ENCODE assay signal across 8 mouse cellular contexts in the genomic region with DNA sequence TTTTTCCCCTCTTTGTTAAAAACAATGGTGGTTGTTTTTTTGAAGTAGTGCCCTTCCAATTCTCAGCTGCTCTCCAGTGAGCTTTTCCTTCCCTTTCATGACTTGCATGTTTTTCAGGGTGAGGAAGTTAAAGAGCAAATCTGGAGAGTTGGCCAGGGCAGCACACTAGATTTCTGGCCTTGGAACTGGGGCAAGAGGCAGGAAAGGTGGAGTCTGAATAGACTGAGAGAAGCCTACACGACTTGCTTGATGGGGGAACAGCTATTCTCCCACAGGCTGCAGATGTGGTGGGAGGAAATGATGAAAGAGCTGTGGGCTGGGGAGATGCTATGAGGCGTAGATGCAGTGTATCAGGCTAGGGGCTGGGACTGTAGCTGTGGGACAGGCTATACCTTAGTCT. TPM values are rescaled to one million over a fixed set of nuclear protein-coding genes. Genes with fewer than 3 reads are reported as not detected.
A peak's percentile ranks its signal among the peaks of the same experiment; 100 is the strongest.
DNase-seq lines count a peak whose midpoint lies in the region; ATAC-seq and TF ChIP-seq lines count a peak whose summit lies in the region.

No protein-coding gene starts in this region.

- ATAC-seq in hindbrain, postnatal 0 days = no peak
- ATAC-seq in hindbrain, embryonic 16.5 days = no peak
- ATAC-seq in monocyte, adult 5-6 weeks (replicated peaks; ENCODE audit: insufficient number of reproducible peaks, low FRiP score, low TSS enrichment, poor library complexity, severe bottlenecking) = peak; percentile 90
- ATAC-seq in forebrain, embryonic 16.5 days = no peak

- peak overlapping the region; percentile 17; the same call in 1 of the 2 replicates for H3K27ac ChIP-seq in hindbrain, postnatal 0 days
- no peak overlapping the region; the same call in 1 of the 2 replicates for H3K27ac ChIP-seq in hindbrain, embryonic 16.5 days (ENCODE audit: low read depth, low read length)
- H3K27ac ChIP-seq in forebrain, embryonic 16.5 days (ENCODE audit: low read length) = no peak overlapping the region

- no peak overlapping the region for H3K4me3 ChIP-seq in hindbrain, postnatal 0 days (ENCODE audit: low read length)
- H3K4me3 ChIP-seq in hindbrain, embryonic 16.5 days (ENCODE audit: low read length) = no peak overlapping the region
- no peak overlapping the region for H3K4me3 ChIP-seq in forebrain, embryonic 16.5 days (replicated peaks; ENCODE audit: low read length)

- no peak for DNase-seq in hindbrain, postnatal 0 days (ENCODE audit: low spot score)
- DNase-seq in gastrocnemius, postnatal 14 days = peak; percentile 17
- peak; percentile 33 for DNase-seq in kidney, adult 9 months
- no peak for DNase-seq in cerebellum, adult 18-20 months
- no peak for DNase-seq in cerebellum, postnatal 14 days

- TF ChIP-seq CTCF in hindbrain, postnatal 0 days (IDR thresholded peaks at IDR 0.05; ENCODE audit: low read depth) = no peak

- H3K36me3 ChIP-seq in hindbrain, postnatal 0 days (ENCODE audit: insufficient read depth, low read length) = no peaks in the 10 kb centered on the region
- no peaks in the 10 kb centered on the region for H3K36me3 ChIP-seq in hindbrain, embryonic 16.5 days (ENCODE audit: control insufficient read depth, insufficient read depth, low read length)
- H3K36me3 ChIP-seq in forebrain, embryonic 16.5 days (ENCODE audit: control insufficient read depth, insufficient read depth) = no peaks in the 10 kb centered on the region

- H3K27me3 ChIP-seq in hindbrain, postnatal 0 days (ENCODE audit: insufficient read depth, low read length) = no peaks in the 10 kb centered on the region
- H3K27me3 ChIP-seq in hindbrain, embryonic 16.5 days (replicated peaks; ENCODE audit: control insufficient read depth, insufficient read depth, low read length) = no peaks in the 10 kb centered on the region
- H3K27me3 ChIP-seq in forebrain, embryonic 16.5 days (replicated peaks; ENCODE audit: control insufficient read depth, insufficient read depth, low read length) = no peaks in the 10 kb centered on the region

- no peak overlapping the region for H3K4me2 ChIP-seq in hindbrain, postnatal 0 days (ENCODE audit: low read depth, low read length)
- no peak overlapping the region for H3K4me2 ChIP-seq in hindbrain, embryonic 16.5 days (ENCODE audit: low read length)
- H3K4me2 ChIP-seq in forebrain, embryonic 16.5 days (ENCODE audit: low read length) = no peak overlapping the region

- intact Hi-C loops in gastrocnemius, postnatal 14 days (cut with DNase I; ENCODE audit: low total_unique reads) = no loop called here

- H3K9me3 ChIP-seq in hindbrain, postnatal 0 days (ENCODE audit: low read length) = no peaks in the 10 kb centered on the region
- H3K9me3 ChIP-seq in hindbrain, embryonic 16.5 days (ENCODE audit: control insufficient read depth, low read length) = no peaks in the 10 kb centered on the region
- no peaks in the 10 kb centered on the region for H3K9me3 ChIP-seq in forebrain, embryonic 16.5 days (ENCODE audit: control insufficient read depth, low read length)

- H3K4me1 ChIP-seq in hindbrain, postnatal 0 days (ENCODE audit: insufficient read depth, low read length) = no peaks in the 10 kb centered on the region
- no peaks in the 10 kb centered on the region for H3K4me1 ChIP-seq in hindbrain, embryonic 16.5 days (ENCODE audit: control insufficient read depth, insufficient read depth, low read depth, low read length)
- no peaks in the 10 kb centered on the region for H3K4me1 ChIP-seq in forebrain, embryonic 16.5 days (replicated peaks; ENCODE audit: control insufficient read depth, insufficient read depth, low read length)

- WGBS in hindbrain, postnatal 0 days = 60% methylated on average over 2 of the region's 2 CpGs
- 54% methylated on average over 2 of the region's 2 CpGs for WGBS in hindbrain, embryonic 16.5 days
- WGBS in forebrain, embryonic 16.5 days = 56% methylated on average over 2 of the region's 2 CpGs

- no peak overlapping the region for H3K9ac ChIP-seq in hindbrain, postnatal 0 days (replicated peaks; ENCODE audit: low read length)
- H3K9ac ChIP-seq in hindbrain, embryonic 16.5 days (ENCODE audit: low read depth, low read length) = no peak overlapping the region
- no peak overlapping the region for H3K9ac ChIP-seq in forebrain, embryonic 16.5 days (replicated peaks; ENCODE audit: low read depth, low read length)

RNA-seq across cellular contexts. Expression of gene Grk5, which starts 57.1 kb away (rescaled TPM):
- total RNA-seq in hindbrain, postnatal 0 days (2014; rRNA removed) = 7.2 and 7.8 TPM in 2 replicates
- 1.3 and 1.6 TPM in 2 replicates for polyA plus RNA-seq in hindbrain, postnatal 0 days (2015; fragmentation: Nextera tagmentation; extraction: Ambion mirVana)
- 1.6 and 1.9 TPM in 2 replicates for polyA plus RNA-seq in hindbrain, embryonic 16.5 days (2015; fragmentation: Nextera tagmentation; extraction: Ambion mirVana)
- total RNA-seq in gastrocnemius, postnatal 14 days (2021) = 1 to 10 TPM; 6.4 to 6.5 TPM
- total RNA-seq in monocyte, adult 5-6 weeks (2017) = 78.4 to 91.2 TPM (median 81.3 TPM) in 3 replicates
- 2.4 and 2.9 TPM in 2 replicates for polyA plus RNA-seq in forebrain, embryonic 16.5 days (2015; fragmentation: Nextera tagmentation; extraction: Ambion mirVana)

Comparison
In these comparisons a context has a peak if more than half of its experiments do, and no peak if none do; other contexts are left out.
1. DNase-seq: peak in gastrocnemius, postnatal 14 days (single experiment) and kidney, adult 9 months (single experiment); none in hindbrain, postnatal 0 days (single experiment), cerebellum, adult 18-20 months (0 of 2) and cerebellum, postnatal 14 days (0 of 2).